Mouse (Mus musculus): Measurements from ENCODE around the gene AI464131.

The AI464131 gene

GRCm38 (mm10) chr4:41505131-41505551, 2.3 kb upstream of the AI464131 start:
- no peak for DNase-seq (ENCODE audit: low spot score in 2 of 2)

- no peak for DNase-seq (ENCODE audit: low spot score in 2 of 2)
Measured at GRCm38 (mm10) chr4:41504325-41504724, 1.4 kb upstream of the AI464131 start.

GRCm38 (mm10) chr4:41502171-41502940, 520 bp downstream of the AI464131 start:
- no peak for DNase-seq (ENCODE audit: low spot score in 2 of 2)

- DNase-seq (ENCODE audit: low spot score in 2 of 2): no peak
Measured at GRCm38 (mm10) chr4:41500787-41501186, 2.1 kb downstream of the AI464131 start.

- no peak for DNase-seq (ENCODE audit: low spot score in 2 of 2)
Measured at GRCm38 (mm10) chr4:41499619-41500018, 3.3 kb downstream of the AI464131 start.

GRCm38 (mm10) chr4:41498921-41499391, 3.9 kb downstream of the AI464131 start:
- DNase-seq (ENCODE audit: low spot score in 2 of 2): no peak

GRCm38 (mm10) chr4:41497995-41498845, 4.7 kb downstream of the AI464131 start:
- DNase-seq (ENCODE audit: low spot score in 2 of 2): no peak

GRCm38 (mm10) chr4:41497579-41497978, 5.3 kb downstream of the AI464131 start:
- no peak for DNase-seq (ENCODE audit: low spot score in 2 of 2)

- DNase-seq (ENCODE audit: low spot score in 2 of 2): no peak
Measured at GRCm38 (mm10) chr4:41497046-41497445, 5.8 kb downstream of the AI464131 start.

GRCm38 (mm10) chr4:41495850-41496249, 7.0 kb downstream of the AI464131 start:
- no peak for DNase-seq (ENCODE audit: low spot score in 2 of 2)

- no peak for DNase-seq (ENCODE audit: low spot score in 2 of 2)
Measured at GRCm38 (mm10) chr4:41495076-41495475, 7.8 kb downstream of the AI464131 start.

- no peak for DNase-seq (ENCODE audit: low spot score in 2 of 2)
Measured at GRCm38 (mm10) chr4:41494378-41494777, 8.5 kb downstream of the AI464131 start.

GRCm38 (mm10) chr4:41493464-41494116, 9.3 kb downstream of the AI464131 start:
- no peak for DNase-seq (ENCODE audit: low spot score in 2 of 2)

GRCm38 (mm10) chr4:41492951-41493350, 9.9 kb downstream of the AI464131 start:
- DNase-seq (ENCODE audit: low spot score in 2 of 2): no peak

GRCm38 (mm10) chr4:41481601-41482017, 21.3 kb downstream of the AI464131 start:
- no peak for DNase-seq (ENCODE audit: low spot score in 2 of 2)

GRCm38 (mm10) chr4:41480254-41480653, 22.6 kb downstream of the AI464131 start:
- DNase-seq (ENCODE audit: low spot score in 2 of 2): no peak

GRCm38 (mm10) chr4:41479456-41479804, 23.4 kb downstream of the AI464131 start:
- DNase-seq (ENCODE audit: low spot score in 2 of 2): no peak

GRCm38 (mm10) chr4:41478751-41479455, 24.0 kb downstream of the AI464131 start:
- DNase-seq (ENCODE audit: low spot score in 2 of 2): no peak

GRCm38 (mm10) chr4:41477648-41478160, 25.2 kb downstream of the AI464131 start:
- no peak for DNase-seq (ENCODE audit: low spot score in 2 of 2)

GRCm38 (mm10) chr4:41471384-41471689, 31.5 kb downstream of the AI464131 start:
- no peak for DNase-seq (ENCODE audit: low spot score in 2 of 2)

- DNase-seq (ENCODE audit: low spot score in 2 of 2): no peak
Measured at GRCm38 (mm10) chr4:41470684-41471383, 32.0 kb downstream of the AI464131 start.

All from spleen, postnatal 14 days (tissue).